Mouse (Mus musculus) ES-Bruce4 (cell line): Measurements from ENCODE around the gene Slc22a13.

Source experiments
- EP300 ChIP-seq: IDR thresholded peaks from 2 replicates; pipeline ENCODE4 v1.6.1; 2011; ENCODE audit warnings: low read depth, low read length; ENCODE audit not compliant: insufficient read depth
- POLR2A ChIP-seq: IDR thresholded peaks from one replicate; pipeline ENCODE4 v1.8.1; 2011; ENCODE audit warnings: low read length; ENCODE audit not compliant: insufficient read depth

GRCm38 (mm10) chr9:119219667-119220066, 10.8 kb upstream of the Slc22a13 start:
- TF ChIP-seq POLR2A (no peak), EP300 (no peak)
